Mouse (Mus musculus): Measurements from ENCODE around the gene Dnajc16. TPM values are rescaled to one million over a fixed set of nuclear protein-coding genes. Genes with fewer than 3 reads are reported as not detected.
A peak's percentile ranks its signal among the peaks of the same experiment; 100 is the strongest.

Dnajc16 gene
- total RNA-seq, 2 experiments from 2014 or later, result 45.3 to 45.4 TPM

GRCm38 (mm10) chr4:141816776-141817655 is 26.3 kb upstream of the Dnajc16 start:
- DNase-seq (ENCODE audit: low spot score in 2 of 2), result peak; percentile 38 to 50
- Histone ChIP-seq H3K4me3 (no peak overlapping the region), H3K27ac (peak overlapping the region; percentile 77)
- no peak for TF ChIP-seq CTCF (conservative IDR thresholded peaks at IDR 0.05)

- H3K27ac ChIP-seq, result peak overlapping the region; percentile 77
- DNase-seq (ENCODE audit: low spot score in 2 of 2), result no peak
- no peak overlapping the region for H3K4me3 ChIP-seq
- TF ChIP-seq CTCF (conservative IDR thresholded peaks at IDR 0.05), result no peak
Observed at GRCm38 (mm10) chr4:141816267-141816666, 25.5 kb upstream of the Dnajc16 start.

GRCm38 (mm10) chr4:141811375-141811774 is 20.6 kb upstream of the Dnajc16 start:
- DNase-seq (ENCODE audit: low spot score in 2 of 2), result no peak
- no peak overlapping the region for H3K4me3 ChIP-seq
- H3K27ac ChIP-seq, result no peak overlapping the region
- TF ChIP-seq CTCF (conservative IDR thresholded peaks at IDR 0.05), result no peak

DNA sequence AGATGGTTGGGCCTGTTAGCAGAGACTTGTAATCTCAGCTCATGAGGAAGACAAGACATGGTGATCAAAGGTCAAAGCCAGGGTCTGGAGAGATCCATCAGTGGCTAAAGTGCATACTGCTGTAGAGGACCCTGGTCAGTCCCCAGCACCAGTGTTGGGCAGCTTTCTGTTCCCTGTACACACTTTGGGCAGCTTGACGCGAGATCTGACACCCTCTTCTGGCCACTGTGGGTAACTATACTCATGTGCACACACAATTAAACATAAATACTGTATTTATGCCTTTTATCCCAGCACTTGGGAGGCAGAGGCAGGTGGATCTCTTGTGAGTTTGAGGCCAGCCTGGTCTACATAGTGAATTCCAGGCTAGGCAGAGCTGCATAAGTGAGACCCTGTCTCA is 20.2 kb upstream of the Dnajc16 start:
- Histone ChIP-seq H3K4me3 (no peak overlapping the region), H3K27ac (no peak overlapping the region)
- no peak for TF ChIP-seq CTCF (conservative IDR thresholded peaks at IDR 0.05)
- no peak for DNase-seq (ENCODE audit: low spot score in 2 of 2)

GRCm38 (mm10) chr4:141809850-141810464 is 19.2 kb upstream of the Dnajc16 start:
- Histone ChIP-seq H3K27ac (no peak overlapping the region; the same call in 1 of the 2 replicates), H3K4me3 (no peak overlapping the region)
- TF ChIP-seq CTCF (conservative IDR thresholded peaks at IDR 0.05), result peak; percentile 77
- DNase-seq (ENCODE audit: low spot score in 2 of 2), result peak in 1 of 2 experiments; percentile 48

DNA sequence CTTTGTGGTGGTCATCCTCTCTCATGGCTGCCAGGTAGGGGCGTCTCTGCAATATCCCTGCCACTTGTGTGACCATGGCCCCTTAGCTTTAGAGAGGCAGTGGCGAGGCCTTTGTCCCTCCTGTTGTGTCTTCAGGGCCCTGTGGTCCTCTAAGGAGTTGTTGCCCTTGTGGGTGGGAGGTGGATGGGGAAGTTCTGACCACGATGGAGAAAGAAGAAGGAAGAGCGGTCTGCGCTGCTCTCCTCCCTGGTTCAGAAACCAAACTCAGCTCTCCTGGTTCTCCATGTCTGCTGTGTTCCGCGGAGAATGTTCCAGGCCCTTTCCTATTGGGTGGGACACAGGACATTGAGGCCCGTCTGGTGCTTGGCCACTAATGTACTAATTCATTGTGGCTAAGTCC is 15.2 kb upstream of the Dnajc16 start:
- Histone ChIP-seq H3K4me3 (no peak overlapping the region), H3K27ac (no peak overlapping the region)
- peak in 1 of 2 experiments; percentile 1 for DNase-seq (ENCODE audit: low spot score in 2 of 2)
- no peak for TF ChIP-seq CTCF (conservative IDR thresholded peaks at IDR 0.05)

DNA sequence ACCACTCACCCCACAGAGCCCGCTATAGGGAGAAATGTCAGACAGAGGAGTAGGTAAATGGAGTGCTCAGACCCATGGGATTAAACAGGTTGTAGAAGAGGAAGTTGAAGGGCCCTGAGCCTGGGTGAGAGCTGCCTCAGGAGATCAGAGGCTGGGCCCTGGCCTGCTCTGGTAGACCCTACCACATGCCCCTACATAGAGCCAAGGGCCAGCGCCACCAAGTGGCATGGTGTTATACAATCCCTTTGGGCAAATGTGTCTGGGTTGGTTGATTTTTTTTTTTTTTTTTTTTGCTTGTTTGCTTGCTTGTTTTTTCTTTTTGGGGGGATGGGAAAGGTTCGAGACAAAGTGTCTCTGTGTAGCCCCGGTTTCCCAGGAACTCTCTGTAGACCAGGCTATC is 13.4 kb upstream of the Dnajc16 start:
- Histone ChIP-seq H3K27ac (no peak overlapping the region), H3K4me3 (no peak overlapping the region)
- DNase-seq (ENCODE audit: low spot score in 2 of 2), result no peak
- TF ChIP-seq CTCF (conservative IDR thresholded peaks at IDR 0.05), result peak; percentile 32

DNA sequence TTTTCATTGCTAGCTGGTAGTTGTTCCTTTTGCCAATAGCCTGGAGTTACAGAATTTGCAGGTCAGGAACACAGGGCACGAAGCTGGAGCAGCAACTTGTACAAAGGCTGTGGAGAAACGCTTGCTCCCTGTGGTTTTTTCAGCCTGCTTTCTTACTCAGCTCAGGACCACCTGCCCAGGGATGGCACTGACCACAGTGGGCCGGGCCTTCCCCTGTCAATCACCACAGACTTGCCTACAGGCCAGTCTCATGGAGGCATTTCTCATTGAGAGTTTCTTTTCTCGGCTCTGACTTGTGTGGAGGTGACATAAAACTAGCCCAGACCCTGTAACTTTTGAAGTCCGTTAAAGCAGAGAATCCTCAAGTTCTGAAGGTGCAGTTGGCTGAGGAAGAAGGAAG is 6.8 kb upstream of the Dnajc16 start:
- no peak for TF ChIP-seq CTCF (conservative IDR thresholded peaks at IDR 0.05)
- Histone ChIP-seq H3K27ac (no peak overlapping the region), H3K4me3 (no peak overlapping the region)
- DNase-seq (ENCODE audit: low spot score in 2 of 2), result no peak

DNA sequence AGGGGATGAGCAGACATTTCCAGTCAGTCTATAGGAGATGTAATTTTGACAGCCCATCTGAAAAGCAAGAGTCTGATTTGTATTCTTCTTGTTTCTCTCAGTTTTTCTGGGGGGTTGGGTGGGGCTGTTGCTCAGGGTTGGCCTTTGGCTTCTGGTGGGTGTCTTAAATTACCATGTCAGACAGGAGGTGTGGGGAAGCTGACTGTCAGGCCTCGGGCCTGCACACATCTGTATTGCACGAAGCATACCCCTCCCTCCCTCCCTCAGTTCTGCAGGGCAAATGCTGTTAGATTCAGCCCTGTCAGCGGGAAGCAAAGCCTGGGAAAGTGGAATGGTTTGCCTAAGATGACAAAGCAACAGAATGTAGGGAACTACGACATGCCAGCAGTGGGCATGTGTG is 6.2 kb upstream of the Dnajc16 start:
- H3K27ac ChIP-seq, result no peak overlapping the region
- no peak overlapping the region for H3K4me3 ChIP-seq
- DNase-seq (ENCODE audit: low spot score in 2 of 2), result no peak
- no peak for TF ChIP-seq CTCF (conservative IDR thresholded peaks at IDR 0.05)

DNA sequence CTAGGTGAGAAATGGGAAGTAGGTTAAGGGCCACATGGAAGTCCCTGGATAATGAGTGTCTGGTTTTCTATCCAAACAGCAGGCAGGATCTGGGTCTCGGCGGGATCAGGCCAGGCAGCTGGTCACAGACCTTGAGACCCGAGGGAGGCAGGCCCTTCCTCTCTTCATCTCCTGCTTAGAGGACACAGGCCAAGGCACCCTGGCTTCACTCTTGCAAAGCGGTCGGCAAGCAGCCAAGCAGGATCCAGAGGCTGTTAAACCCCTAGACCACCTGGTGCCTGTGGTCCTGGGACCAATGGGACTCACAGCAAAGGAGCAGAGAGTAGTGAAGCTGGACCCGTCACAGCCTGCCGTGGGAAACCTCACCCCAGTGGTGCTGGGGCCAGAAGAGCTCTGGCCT is 5.6 kb upstream of the Dnajc16 start:
- Histone ChIP-seq H3K4me3 (no peak overlapping the region), H3K27ac (no peak overlapping the region)
- no peak for TF ChIP-seq CTCF (conservative IDR thresholded peaks at IDR 0.05)
- no peak for DNase-seq (ENCODE audit: low spot score in 2 of 2)

DNA sequence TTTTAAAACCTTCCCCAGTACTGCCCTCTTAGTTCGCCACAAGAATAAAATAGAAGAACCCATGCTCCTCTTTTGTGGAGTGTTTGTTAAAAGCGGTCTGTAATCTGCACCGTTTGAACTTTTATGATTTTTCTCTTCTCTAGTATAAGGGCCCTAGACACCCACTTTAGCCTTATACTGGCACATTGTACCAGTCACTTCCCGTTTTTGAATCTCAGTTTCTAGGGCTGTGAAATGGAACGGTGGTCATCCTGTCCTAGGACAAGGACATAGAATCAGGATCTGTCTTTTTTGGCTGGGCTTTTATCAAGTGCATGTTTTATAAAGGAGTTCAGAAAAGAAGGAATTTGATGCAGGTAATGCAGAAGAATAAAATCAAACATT is 3.4 kb upstream of the Dnajc16 start:
- H3K27ac ChIP-seq, result peak overlapping the region; percentile 90
- peak overlapping the region; percentile 91 for H3K4me3 ChIP-seq
- no peak for DNase-seq (ENCODE audit: low spot score in 2 of 2)
- no peak for TF ChIP-seq CTCF (conservative IDR thresholded peaks at IDR 0.05)

DNA sequence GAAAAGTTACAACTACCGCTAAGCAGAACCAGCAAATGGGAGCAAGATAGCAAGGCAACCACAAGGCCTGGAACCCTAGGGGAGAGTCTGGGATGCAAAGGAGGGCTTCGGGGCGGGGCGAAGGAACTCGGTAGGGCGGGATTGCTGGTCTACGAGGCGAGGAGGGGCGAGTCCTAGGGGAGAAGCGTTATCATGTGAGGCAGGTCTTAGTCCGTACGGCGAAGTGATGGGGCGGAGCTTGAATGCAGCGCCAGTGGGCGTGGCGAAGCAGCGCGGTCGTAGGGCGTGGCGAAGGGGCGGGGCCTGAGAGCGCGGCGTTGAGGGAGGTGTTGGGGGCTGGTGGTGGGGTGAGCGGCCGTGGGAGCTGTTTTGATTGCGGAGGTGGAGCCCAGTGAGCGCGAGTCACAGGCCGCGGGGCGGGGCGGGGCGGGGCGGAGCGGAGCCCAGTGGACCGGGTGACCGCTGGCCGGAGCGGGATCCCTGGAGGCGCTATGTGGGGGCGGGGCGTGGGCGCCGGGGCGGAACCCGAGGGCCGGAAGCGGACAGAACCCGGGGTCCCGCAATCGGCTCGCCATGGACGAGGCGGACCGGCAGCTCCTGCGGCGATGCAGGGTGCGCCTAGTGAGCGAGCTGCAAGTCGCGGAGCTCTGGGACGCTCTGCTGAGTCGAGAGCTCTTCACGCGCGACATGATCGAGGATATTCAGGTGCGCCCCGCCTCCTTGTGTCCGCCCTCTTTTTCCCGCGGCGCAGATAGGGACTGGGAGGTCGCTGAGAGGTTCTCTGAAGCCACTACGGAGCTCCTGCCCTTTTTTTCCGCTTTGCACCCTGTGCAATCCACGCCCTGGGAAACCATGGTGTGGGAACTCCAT is 2.8 kb upstream of the Dnajc16 start, which contains the start of gene Casp9:
Gene Casp9 (plus strand): TSS at position 331 of the 870 bp plus-strand sequence.
- DNase-seq (ENCODE audit: low spot score in 2 of 2), result peak; percentile 95 to 96
- Histone ChIP-seq H3K27ac (peak within 1 kb of the TSS; percentile 90), H3K4me3 (peak within 1 kb of the TSS; percentile 91)
- TF ChIP-seq CTCF (conservative IDR thresholded peaks at IDR 0.05), result no peak; the same call in 1 of the 2 replicates
